Mouse (Mus musculus) CD4-positive, CD25-positive, alpha-beta regulatory T cell (primary cell): Measurements from ENCODE around the gene Treml1. TPM values are rescaled to one million over a fixed set of nuclear protein-coding genes. Genes with fewer than 3 reads are reported as not detected.

ENCODE experiments used
- polyA plus RNA-seq: library from polyadenylated mRNA; unstranded; fragments of 100-300 nt; shearing (Covaris generic); gene quantifications from one replicate; pipeline ENCODE4 v1.2.1, GENCODE M21; 2017

Treml1 gene
- not detected for polyA plus RNA-seq

DNA sequence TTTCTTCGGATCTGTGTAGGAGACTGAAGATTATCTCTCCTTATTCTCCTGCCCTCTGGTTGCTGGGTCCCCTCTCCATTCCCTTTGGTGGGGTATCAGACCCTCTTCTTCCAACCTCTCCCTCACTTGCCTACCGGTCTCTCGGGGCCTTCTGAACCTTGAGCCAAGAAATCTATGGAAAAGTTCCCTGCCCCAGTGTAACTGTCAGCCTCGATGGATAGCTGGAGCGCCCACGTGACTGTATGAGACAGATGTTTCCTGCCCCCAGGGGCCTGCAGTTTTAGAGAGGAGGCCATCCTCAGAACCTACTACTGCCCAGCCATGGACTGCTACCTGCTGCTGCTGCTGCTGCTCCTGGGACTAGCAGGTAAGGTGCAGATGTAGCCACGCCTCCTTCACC is at the start of gene Treml1:
TSS of gene Treml1 (plus strand) at position 301 of the 400 bp plus-strand sequence.

DNA sequence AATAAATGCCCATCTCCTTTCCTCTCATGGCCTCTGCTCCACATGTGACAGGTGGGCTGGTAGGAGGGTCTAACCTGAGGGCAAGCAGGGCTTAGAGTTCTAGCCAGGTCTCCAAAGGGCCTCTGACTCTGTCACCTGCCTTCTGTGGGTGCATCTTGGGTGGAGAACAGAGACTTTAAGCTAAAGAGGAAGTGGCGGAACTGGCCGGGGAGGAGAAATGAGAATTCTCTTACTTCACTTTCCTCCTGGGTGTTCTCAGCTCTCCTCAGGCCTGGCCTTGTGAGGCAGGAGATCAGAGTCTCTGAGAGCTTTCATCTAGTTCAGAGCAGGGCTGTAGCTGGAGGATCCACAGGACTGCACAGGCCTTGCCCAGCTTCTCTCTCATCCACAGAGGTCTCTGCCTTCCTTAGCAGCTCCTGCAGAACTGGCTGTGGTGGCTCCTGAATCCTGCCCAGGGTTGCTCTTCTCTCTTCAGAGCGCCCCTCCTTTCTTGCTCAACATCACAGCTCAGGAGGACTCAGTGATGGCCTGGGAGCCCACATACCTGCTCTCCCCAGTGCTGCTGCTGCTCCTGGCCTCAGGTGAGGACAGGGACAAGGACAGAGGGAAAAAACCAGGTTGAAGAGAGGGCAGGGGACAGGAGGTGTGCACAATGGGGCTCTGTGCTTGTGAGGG is 43.7 kb upstream of the Treml1 start, which contains the start of gene B430306N03Rik:
TSS of gene B430306N03Rik (plus strand) at position 237 of the 675 bp plus-strand sequence.

DNA sequence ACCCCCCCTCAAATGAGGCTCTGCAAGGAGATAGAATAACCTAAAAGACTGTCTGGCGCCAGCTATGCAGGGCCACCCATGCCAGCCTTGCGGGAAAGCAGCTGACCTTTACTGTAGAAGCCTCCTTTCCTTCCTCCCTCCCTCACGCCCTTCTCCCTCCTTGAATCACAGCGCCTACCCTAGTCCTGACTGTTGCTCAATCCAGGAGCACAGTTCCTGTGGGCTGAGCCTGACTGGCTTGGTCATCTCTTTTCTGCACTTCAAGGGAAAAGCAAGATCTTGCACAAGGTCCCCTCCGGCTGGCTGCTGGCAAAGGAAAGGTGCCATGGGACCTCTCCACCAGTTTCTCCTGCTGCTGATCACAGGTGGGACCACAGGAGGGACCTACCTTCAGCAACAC is 13.5 kb upstream of the Treml1 start, which contains the start of gene Trem2:
TSS of gene Trem2 (plus strand) at position 171 of the 400 bp plus-strand sequence.

DNA sequence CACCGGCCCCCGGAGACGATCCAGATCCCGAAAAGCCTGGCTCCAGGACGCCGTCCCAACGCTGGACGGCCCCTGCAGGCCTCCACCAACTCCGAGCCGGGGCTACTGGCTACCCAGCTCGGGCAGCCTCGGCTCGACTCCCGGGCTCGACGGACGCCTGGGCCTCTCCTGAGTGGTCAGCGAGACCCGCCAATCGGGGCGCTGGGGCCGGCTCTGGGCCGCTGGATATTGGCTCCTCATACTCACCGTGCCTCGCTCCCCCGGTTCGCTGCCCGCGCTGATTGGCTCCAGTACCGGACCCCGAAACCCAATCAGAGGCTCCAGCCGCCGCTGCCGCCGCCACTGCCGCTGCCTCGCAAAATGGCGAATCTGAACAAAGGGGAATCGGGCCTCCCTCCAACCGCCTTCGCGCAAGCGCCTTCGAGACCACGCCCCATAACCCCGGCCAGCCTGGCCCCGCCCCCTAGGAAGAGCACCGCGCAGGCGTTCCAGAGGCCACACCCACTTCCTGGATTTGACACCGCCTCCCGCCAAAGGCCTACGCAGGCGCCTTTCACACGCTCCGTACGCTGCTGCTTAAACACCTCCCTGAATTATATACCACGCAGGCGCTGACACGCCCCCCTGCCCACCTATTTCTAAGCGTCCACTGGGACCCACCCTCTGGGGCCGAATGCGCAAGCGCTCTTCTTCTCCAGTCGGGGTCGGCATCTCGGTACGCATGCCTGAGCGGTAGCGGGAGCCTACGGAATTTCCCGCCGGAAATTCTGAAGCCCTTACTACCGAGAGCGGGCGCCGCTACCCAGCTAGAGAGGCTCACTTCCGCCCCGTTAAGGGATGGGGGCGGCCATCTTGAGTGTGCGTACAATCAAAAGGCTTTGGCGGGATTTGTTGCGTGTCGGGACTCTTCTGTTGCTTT is 49.9 kb downstream of the Treml1 start, which contains the start of the genes Nfya and Oard1:
TSS of gene Nfya (minus strand) at position 527 of the 919 bp plus-strand sequence.
TSS of gene Oard1 (plus strand) at position 635 of the 919 bp plus-strand sequence.

Other genes starting within 250 kb of the Treml1 start
- 0.07 TPM for gene 9830107B12Rik, start 213.6 kb upstream of the Treml1 start, polyA plus RNA-seq
- gene A530064D06Rik, start 192.6 kb upstream of the Treml1 start, polyA plus RNA-seq: not detected
- gene Trem1, start 127.1 kb upstream of the Treml1 start, polyA plus RNA-seq: not detected
- not detected for gene Trem3, start 112.1 kb upstream of the Treml1 start, polyA plus RNA-seq
- 1.2 TPM for gene Treml4, start 95.6 kb upstream of the Treml1 start, polyA plus RNA-seq
- 32.8 TPM for gene Treml2, start 60.4 kb upstream of the Treml1 start, polyA plus RNA-seq
- gene B430306N03Rik, start 43.8 kb upstream of the Treml1 start, polyA plus RNA-seq: 4.9 TPM
- not detected for gene Trem2, start 13.5 kb upstream of the Treml1 start, polyA plus RNA-seq
- gene Nfya, start 50.0 kb downstream of the Treml1 start, polyA plus RNA-seq: 4.6 TPM
- 85.2 TPM for gene Oard1, start 50.1 kb downstream of the Treml1 start, polyA plus RNA-seq
- 7.3 TPM for gene Apobec2, start 73.0 kb downstream of the Treml1 start, polyA plus RNA-seq
- gene Tspo2, start 91.6 kb downstream of the Treml1 start, polyA plus RNA-seq: 0.06 TPM
- gene Unc5cl, start 95.0 kb downstream of the Treml1 start, polyA plus RNA-seq: 38.9 TPM